Mouse (Mus musculus) E14TG2a.4 (cell line): ENCODE measurements around the gene Syn3.

Experiments
- H3K27me3 ChIP-seq: 2 replicates; pipeline ENCODE4 v1.6.1; 2014; ENCODE audit warnings: low read length, control low read depth; ENCODE audit not compliant: insufficient read depth
- H3K36me3 ChIP-seq: 2 replicates; pipeline ENCODE4 v1.6.1; 2014; ENCODE audit warnings: low read length, control low read depth; ENCODE audit not compliant: insufficient read depth
- H3K4me1 ChIP-seq: replicated peaks from 2 replicates; pipeline ENCODE4 v1.6.1; 2014; ENCODE audit warnings: low read depth, low read length, control low read depth
- H3K4me3 ChIP-seq: replicated peaks from 2 replicates; pipeline ENCODE4 v1.5.1; 2014; ENCODE audit warnings: mild to moderate bottlenecking, low read length
- H3K9me3 ChIP-seq: 2 replicates; pipeline ENCODE4 v1.6.1; 2014; ENCODE audit warnings: low read length, control low read depth
- CTCF ChIP-seq: conservative IDR thresholded peaks from 2 replicates; pipeline ENCODE4 v1.5.1; 2014; ENCODE audit warnings: low read length
- NANOG ChIP-seq: IDR thresholded peaks from 2 replicates; pipeline ENCODE4 v1.6.1; 2014; ENCODE audit warnings: borderline replicate concordance, low read length, mixed read lengths
- POU5F1 ChIP-seq: IDR thresholded peaks from 2 replicates; pipeline ENCODE4 v1.6.1; 2014; ENCODE audit warnings: low read length, borderline replicate concordance

The Syn3 gene

DNA sequence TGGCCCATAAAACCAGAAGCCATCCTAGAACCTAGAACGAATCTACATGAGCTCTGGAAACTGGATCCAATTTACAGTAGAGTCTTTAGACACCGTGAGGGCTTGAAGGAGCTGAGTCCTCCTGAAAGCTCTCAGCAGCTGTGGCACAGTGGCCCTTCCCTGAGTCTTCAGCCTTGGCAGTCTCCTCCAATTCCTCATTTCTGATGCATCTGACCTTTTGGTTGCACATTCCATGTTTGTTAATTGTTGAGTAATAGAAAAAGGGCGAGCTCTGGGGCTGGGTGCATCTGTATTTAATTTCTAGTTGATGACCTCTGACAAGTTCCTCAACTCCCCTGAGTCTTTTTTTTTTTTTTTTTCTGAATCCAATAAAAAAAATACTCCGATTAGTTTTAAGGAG, 170.6 kb downstream of the Syn3 start:
- TF ChIP-seq POU5F1 = no peak
- TF ChIP-seq CTCF = no peak
- no peak for TF ChIP-seq NANOG

DNA sequence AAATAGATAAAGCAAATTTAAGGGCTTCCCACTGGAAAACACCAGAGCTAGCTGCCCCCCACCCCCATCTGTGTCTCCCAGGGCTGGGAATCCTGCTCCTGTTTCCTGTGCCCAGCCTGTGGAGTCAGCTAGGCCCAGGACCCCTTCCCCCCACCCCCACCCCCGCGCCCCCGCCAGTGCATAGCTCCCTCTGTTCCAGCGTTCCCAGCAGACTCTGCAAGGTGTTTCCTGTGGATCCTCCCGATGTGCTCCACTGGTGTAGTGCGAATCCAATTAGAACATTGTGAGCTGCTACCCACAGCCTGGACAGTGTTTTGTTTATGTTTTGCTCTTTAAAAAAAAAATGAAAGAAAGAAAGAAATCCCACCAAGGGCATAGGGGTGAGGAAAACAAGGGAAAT, 173.4 kb downstream of the Syn3 start:
- no peak overlapping the region for H3K4me3 ChIP-seq
- no peaks in the 10 kb centered on the region for H3K9me3 ChIP-seq
- peaks cover 11% of the 10 kb centered on the region for H3K4me1 ChIP-seq
- TF ChIP-seq NANOG = no peak
- TF ChIP-seq POU5F1 = no peak
- no peak for TF ChIP-seq CTCF
- peaks cover 5% of the 10 kb centered on the region; the same call in 1 of the 2 replicates for H3K27me3 ChIP-seq
- no peaks in the 10 kb centered on the region for H3K36me3 ChIP-seq

More for the DNA sequence above, 170.6 kb downstream of the Syn3 start:
- Histone ChIP-seq H3K27me3 (0 out of 2 replicates have a peak, but pooled peaks cover 4% of the 10 kb centered on the region), H3K4me1 (no peaks in the 10 kb centered on the region; the same call in 1 of the 2 replicates), H3K9me3 (no peaks in the 10 kb centered on the region), H3K4me3 (no peak overlapping the region), H3K36me3 (no peaks in the 10 kb centered on the region)

DNA sequence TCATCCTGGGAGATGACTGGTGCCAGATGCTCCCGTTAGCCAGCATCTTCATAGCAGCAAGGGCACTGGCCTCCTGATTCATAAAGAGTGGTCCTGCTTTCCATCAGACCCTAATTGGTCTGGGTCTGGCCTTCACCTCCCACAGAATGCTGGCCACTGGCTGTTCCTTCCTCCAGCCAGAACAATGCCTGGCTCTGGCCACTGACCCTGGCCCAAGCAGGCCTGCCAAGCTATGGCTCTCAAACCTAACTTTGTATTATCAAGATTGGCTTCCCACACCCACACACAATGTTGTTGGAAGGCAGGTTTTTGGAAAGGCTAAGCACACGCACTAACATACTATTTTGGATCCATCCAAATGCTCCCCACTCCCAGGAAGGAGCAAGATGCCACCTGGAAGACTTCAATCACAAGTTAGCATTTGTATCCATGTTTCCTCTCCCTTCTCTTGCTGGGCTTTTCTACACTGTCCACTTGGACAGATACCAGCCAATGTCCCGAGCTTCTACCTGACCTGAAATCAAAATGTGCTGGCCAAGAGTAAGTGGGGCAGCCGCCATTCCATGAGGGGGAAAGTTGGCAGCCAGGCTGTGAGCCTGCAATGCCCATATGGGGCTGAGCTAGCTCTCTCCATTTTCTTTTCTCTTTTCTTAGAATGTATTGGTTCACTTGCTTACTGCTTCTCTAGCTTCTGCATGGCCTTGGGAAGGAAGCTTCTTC, 175.3 kb downstream of the Syn3 start:
- no peaks in the 10 kb centered on the region for H3K36me3 ChIP-seq
- H3K27me3 ChIP-seq = peaks cover 5% of the 10 kb centered on the region; the same call in 1 of the 2 replicates
- H3K4me1 ChIP-seq = peaks cover 29% of the 10 kb centered on the region
- no peak for TF ChIP-seq CTCF
- no peak for TF ChIP-seq POU5F1
- no peak for TF ChIP-seq NANOG
- no peaks in the 10 kb centered on the region for H3K9me3 ChIP-seq
- no peak overlapping the region for H3K4me3 ChIP-seq

DNA sequence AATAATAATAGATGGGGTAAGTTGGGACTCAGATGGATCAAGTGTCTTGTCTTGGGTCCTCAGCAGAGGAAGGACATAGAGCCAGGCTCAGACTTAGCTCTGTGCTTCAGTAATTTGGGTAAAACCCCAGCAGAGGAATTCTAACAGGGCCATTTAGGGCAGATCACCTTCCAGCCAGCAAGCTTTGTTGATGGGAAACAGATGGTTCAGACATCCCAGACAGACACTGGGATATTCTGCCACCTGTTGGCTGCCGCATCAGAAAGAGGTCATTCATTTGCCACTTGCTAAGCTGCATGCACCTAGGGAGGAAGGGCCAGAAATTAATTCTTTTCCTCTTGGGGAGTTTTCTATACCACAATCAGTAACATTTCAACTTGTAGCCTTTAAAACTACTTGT, 176.7 kb downstream of the Syn3 start:
- H3K27me3 ChIP-seq = peaks cover 9% of the 10 kb centered on the region
- TF ChIP-seq NANOG (no peak), POU5F1 (no peak), CTCF (no peak)
- no peaks in the 10 kb centered on the region for H3K36me3 ChIP-seq
- no peak overlapping the region for H3K4me3 ChIP-seq
- peaks cover 32% of the 10 kb centered on the region for H3K4me1 ChIP-seq
- H3K9me3 ChIP-seq = no peaks in the 10 kb centered on the region

DNA sequence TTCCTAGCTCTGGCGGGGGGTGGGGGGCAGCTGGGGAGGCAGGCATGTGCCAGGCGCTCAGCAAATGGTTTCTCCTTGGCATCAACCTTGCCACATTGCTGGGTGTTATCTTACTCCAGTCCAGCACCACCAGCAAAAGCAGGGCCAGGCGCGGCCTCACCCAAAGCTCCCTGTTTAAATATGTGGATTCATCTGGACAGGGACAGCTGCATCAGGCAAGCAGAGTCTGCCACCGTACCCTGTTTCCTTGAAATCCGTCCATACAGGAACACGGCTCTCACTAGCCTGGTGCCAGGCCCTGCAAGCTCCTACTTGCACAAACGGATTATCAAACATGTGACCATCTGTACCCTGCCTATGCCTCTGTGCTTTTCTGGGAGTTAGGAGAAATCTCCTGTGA, 177.5 kb downstream of the Syn3 start:
- H3K9me3 ChIP-seq = no peaks in the 10 kb centered on the region
- no peak overlapping the region for H3K4me3 ChIP-seq
- H3K4me1 ChIP-seq = peaks cover 32% of the 10 kb centered on the region
- no peaks in the 10 kb centered on the region for H3K36me3 ChIP-seq
- TF ChIP-seq CTCF (no peak), POU5F1 (no peak), NANOG (no peak)
- peaks cover 9% of the 10 kb centered on the region for H3K27me3 ChIP-seq

DNA sequence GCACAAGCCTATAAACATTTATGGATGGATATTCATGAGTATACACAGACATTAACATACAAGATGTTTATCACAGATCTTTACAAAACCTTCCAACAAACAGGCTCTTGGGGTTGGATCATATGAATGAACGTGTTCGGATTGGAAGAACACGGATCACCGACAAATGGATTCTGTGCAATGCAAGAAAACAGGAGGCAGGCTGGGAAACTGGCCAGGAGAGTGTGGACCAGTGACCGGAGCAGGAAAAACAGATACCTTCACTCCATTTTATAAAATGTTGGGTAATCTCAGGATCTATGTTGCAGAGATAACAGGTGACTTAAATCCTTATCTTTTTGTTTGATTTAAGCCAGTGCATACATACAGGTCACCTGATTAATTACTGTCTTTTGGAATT, 178.5 kb downstream of the Syn3 start:
- TF ChIP-seq NANOG (no peak), POU5F1 (no peak), CTCF (no peak)
- H3K27me3 ChIP-seq = peaks cover 9% of the 10 kb centered on the region
- no peaks in the 10 kb centered on the region for H3K9me3 ChIP-seq
- no peaks in the 10 kb centered on the region for H3K36me3 ChIP-seq
- H3K4me3 ChIP-seq = no peak overlapping the region
- H3K4me1 ChIP-seq = peaks cover 32% of the 10 kb centered on the region

DNA sequence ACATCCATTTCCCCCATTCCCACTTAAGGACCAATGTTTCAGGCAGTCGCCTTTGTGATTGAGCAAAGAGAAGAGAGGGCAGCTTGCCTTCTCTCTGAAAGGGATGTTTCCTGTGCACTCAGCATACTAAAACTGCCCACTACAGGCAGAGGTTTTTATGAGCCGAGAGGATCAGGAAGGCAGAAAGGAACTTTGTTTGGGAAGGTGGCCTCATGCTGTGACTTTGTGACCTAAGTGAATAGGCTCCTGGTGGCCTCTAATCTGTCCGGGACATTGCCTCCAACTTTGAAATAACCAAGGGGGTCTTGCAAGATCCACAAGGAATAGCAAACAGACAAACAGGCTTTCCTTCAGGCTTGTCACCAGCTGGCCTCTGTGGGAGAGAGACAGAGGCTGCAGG, 179.2 kb downstream of the Syn3 start:
- no peaks in the 10 kb centered on the region for H3K36me3 ChIP-seq
- no peaks in the 10 kb centered on the region for H3K9me3 ChIP-seq
- no peak for TF ChIP-seq POU5F1
- TF ChIP-seq NANOG = peak; percentile 44; the same call in 1 of the 2 replicates
- no peak for TF ChIP-seq CTCF
- peaks cover 32% of the 10 kb centered on the region for H3K4me1 ChIP-seq
- H3K27me3 ChIP-seq = peaks cover 9% of the 10 kb centered on the region
- no peak overlapping the region for H3K4me3 ChIP-seq

DNA sequence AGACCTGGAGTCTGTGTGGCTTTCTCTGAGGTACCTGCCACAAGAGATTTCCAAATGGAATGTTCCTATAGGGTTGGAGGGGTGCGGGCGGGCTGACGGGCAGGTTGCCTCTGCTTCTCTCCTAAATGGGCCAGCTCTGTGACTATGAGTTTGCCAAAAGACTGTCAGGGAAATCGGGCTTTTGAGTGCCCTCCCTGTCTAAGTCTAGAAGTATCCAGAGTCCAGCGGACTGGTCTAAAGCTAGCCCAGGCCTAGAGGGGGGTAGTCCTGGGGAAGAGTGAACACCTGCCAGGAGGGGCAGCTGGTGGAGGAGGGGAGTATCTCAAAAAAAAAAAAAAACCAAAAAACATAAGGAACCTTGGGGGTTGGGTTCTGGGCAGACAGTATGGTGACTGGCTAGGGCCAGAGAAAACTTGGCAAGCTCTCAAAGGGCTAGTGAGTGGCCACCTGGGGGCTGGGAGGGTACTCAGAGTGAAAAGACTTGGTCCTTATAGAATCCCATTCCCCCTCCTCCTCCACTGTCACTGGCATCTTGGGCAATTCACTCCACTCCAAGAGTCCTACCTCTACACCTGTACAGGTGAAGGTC, 180.1 kb downstream of the Syn3 start:
- no peaks in the 10 kb centered on the region for H3K9me3 ChIP-seq
- no peak for TF ChIP-seq CTCF
- TF ChIP-seq NANOG = no peak
- TF ChIP-seq POU5F1 = no peak
- H3K4me3 ChIP-seq = no peak overlapping the region
- H3K27me3 ChIP-seq = peaks cover 9% of the 10 kb centered on the region
- H3K36me3 ChIP-seq = no peaks in the 10 kb centered on the region
- H3K4me1 ChIP-seq = peaks cover 32% of the 10 kb centered on the region

DNA sequence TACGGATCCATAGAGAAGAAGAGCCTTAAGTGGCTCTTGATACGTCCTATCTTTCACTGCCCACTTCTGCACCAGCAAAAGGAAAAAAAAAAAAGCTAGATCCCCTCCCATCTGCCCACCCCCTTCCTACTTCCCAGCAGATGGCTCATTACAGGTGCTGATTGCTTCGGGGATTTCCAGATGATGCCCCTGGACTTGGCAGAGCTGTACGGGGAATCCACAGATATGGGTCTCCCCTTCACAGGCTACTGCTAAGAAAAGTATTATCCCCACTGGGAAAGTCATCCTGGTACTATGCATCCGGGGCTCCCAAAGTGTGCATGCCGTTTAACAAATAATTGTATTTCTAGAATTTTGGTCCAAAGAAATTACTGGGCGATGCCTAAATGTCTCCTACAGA, 181.1 kb downstream of the Syn3 start:
- TF ChIP-seq POU5F1 (no peak), CTCF (no peak), NANOG (no peak)
- H3K27me3 ChIP-seq = peaks cover 7% of the 10 kb centered on the region
- no peaks in the 10 kb centered on the region for H3K36me3 ChIP-seq
- H3K9me3 ChIP-seq = no peaks in the 10 kb centered on the region
- no peak overlapping the region for H3K4me3 ChIP-seq
- H3K4me1 ChIP-seq = peaks cover 32% of the 10 kb centered on the region
